Mouse (Mus musculus) liver, embryonic 14.5 days (tissue): ENCODE data around the gene Mrps35.

ENCODE experiments used
- CTCF ChIP-seq: IDR thresholded peaks from 2 replicates; pipeline ENCODE4 v1.5.1; 2016; ENCODE audit warnings: antibody characterized with exemption, low read depth, control low read depth
- EP300 ChIP-seq: IDR thresholded peaks from 2 replicates; pipeline ENCODE4 v1.6.1; 2016; ENCODE audit warnings: antibody characterized with exemption, low read depth

GRCm38 (mm10) chr6:147021181-147021580, 21.4 kb upstream of the Mrps35 start:
- TF ChIP-seq CTCF (no peak), EP300 (no peak)
